Mouse (Mus musculus) stomach, embryonic 15.5 days (tissue): ENCODE measurements around the gene Arsb. TPM values are rescaled to one million over a fixed set of nuclear protein-coding genes. Genes with fewer than 3 reads are reported as not detected.

Source experiments
- ATAC-seq: fragments of 200-750 bp; cut with Nextera tagmentation; 2 replicates; pipeline ENCODE4 v1.8.0; 2017; ENCODE audit warnings: low read depth, moderate number of reproducible peaks, moderate TSS enrichment; ENCODE audit not compliant: insufficient read depth, low FRiP score
- H3K27ac ChIP-seq: fragments of 300-500 bp; sonication (generic); 2 replicates; pipeline ENCODE4 v1.5.1; 2015; ENCODE audit warnings: mild to moderate bottlenecking, inconsistent platforms
- H3K27me3 ChIP-seq: fragments of 300-500 bp; sonication (generic); replicated peaks from 2 replicates; pipeline ENCODE4 v1.6.1; 2015; ENCODE audit warnings: inconsistent platforms
- H3K36me3 ChIP-seq: fragments of 300-500 bp; sonication (generic); 2 replicates; pipeline ENCODE4 v1.6.1; 2015; ENCODE audit warnings: inconsistent platforms
- H3K4me1 ChIP-seq: fragments of 300-500 bp; sonication (generic); 2 replicates; pipeline ENCODE4 v1.6.1; 2015; ENCODE audit warnings: inconsistent platforms
- H3K4me2 ChIP-seq: fragments of 300-500 bp; sonication (generic); 2 replicates; pipeline ENCODE4 v1.6.1; 2015; ENCODE audit warnings: mild to moderate bottlenecking, inconsistent platforms
- H3K4me3 ChIP-seq: fragments of 300-500 bp; sonication (generic); replicated peaks from 2 replicates; pipeline ENCODE4 v1.5.1; 2015; ENCODE audit warnings: inconsistent platforms
- H3K9ac ChIP-seq: fragments of 300-500 bp; sonication (generic); 2 replicates; pipeline ENCODE4 v1.6.1; 2015; ENCODE audit warnings: inconsistent platforms
- H3K9me3 ChIP-seq: fragments of 300-500 bp; sonication (generic); 2 replicates; pipeline ENCODE4 v1.6.1; 2016; ENCODE audit warnings: inconsistent platforms
- whole genome bisulfite sequencing: fragments of 180-500 bp; shearing (Covaris S2); methylation state at CpG from one replicate; pipeline ENCODE4 v1.1.7; 2015; 5-methylcytosine and 5-hydroxymethylcytosine counted together
- polyA plus RNA-seq: library from polyadenylated mRNA; unstranded; fragments of >200 nt; fragmentation: Nextera tagmentation; extraction: Ambion mirVana; gene quantifications from 2 replicates; pipeline ENCODE4 v1.2.1, GENCODE M21; 2015

Arsb gene
- polyA plus RNA-seq, 1 experiment from 2014 or later, result 10.5 TPM

- peaks cover 23% of the 10 kb centered on the region for H3K4me1 ChIP-seq
- no peak overlapping the region for H3K4me2 ChIP-seq
- 70% methylated on average over 4 of the region's 4 CpGs for WGBS
- H3K36me3 ChIP-seq, result no peaks in the 10 kb centered on the region
- no peak for ATAC-seq
- peak overlapping the region; percentile 77 for H3K27ac ChIP-seq
- no peak overlapping the region for H3K4me3 ChIP-seq
- H3K9me3 ChIP-seq, result no peaks in the 10 kb centered on the region
- no peaks in the 10 kb centered on the region for H3K27me3 ChIP-seq
- H3K9ac ChIP-seq, result no peak overlapping the region
Measured at GRCm38 (mm10) chr13:93920786-93921300, 149.4 kb downstream of the Arsb start.

- no peaks in the 10 kb centered on the region for H3K27me3 ChIP-seq
- 60% methylated on average over 5 of the region's 5 CpGs for WGBS
- 0 out of 2 replicates have a peak overlapping the region, but pooled peaks have one; percentile 13 for H3K4me2 ChIP-seq
- no peaks in the 10 kb centered on the region for H3K36me3 ChIP-seq
- H3K27ac ChIP-seq, result no peak overlapping the region
- H3K9ac ChIP-seq, result no peak overlapping the region
- no peak overlapping the region for H3K4me3 ChIP-seq
- ATAC-seq, result no peak
- H3K4me1 ChIP-seq, result peaks cover 23% of the 10 kb centered on the region
- no peaks in the 10 kb centered on the region for H3K9me3 ChIP-seq
Measured at GRCm38 (mm10) chr13:93921831-93922565, 150.6 kb downstream of the Arsb start.

DNA sequence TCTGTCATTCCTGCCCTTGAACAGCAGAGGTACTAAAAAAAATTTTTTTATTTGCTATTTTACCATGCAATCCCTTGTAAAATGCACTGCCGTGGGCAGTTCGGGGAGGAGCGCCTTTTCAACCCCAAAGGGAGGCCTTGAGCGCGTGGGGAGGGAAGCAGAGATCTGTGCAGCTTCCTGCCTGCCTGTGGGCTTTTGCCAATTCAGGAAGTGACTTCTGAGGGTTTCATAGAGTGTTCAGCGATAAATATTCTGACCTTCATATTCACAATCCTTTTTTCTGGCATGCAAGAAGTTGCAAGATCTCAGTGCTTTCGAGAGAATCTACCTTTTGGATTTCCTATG, 151.1 kb downstream of the Arsb start:
- H3K4me3 ChIP-seq, result no peak overlapping the region
- no peak overlapping the region for H3K9ac ChIP-seq
- H3K4me2 ChIP-seq, result 0 out of 2 replicates have a peak overlapping the region, but pooled peaks have one; percentile 13
- H3K9me3 ChIP-seq, result no peaks in the 10 kb centered on the region
- peaks cover 23% of the 10 kb centered on the region for H3K4me1 ChIP-seq
- H3K27me3 ChIP-seq, result no peaks in the 10 kb centered on the region
- H3K36me3 ChIP-seq, result no peaks in the 10 kb centered on the region
- no peak overlapping the region for H3K27ac ChIP-seq
- no peak for ATAC-seq
- 41% methylated on average over 7 of the region's 7 CpGs for WGBS

GRCm38 (mm10) chr13:93924735-93925432, 153.5 kb downstream of the Arsb start:
- H3K4me2 ChIP-seq, result no peak overlapping the region
- no peaks in the 10 kb centered on the region for H3K36me3 ChIP-seq
- H3K27ac ChIP-seq, result no peak overlapping the region
- WGBS, result 69% methylated on average over 9 of the region's 9 CpGs
- H3K9ac ChIP-seq, result no peak overlapping the region
- H3K4me3 ChIP-seq, result no peak overlapping the region
- peaks cover 23% of the 10 kb centered on the region for H3K4me1 ChIP-seq
- no peaks in the 10 kb centered on the region for H3K9me3 ChIP-seq
- ATAC-seq, result no peak
- H3K27me3 ChIP-seq, result no peaks in the 10 kb centered on the region

DNA sequence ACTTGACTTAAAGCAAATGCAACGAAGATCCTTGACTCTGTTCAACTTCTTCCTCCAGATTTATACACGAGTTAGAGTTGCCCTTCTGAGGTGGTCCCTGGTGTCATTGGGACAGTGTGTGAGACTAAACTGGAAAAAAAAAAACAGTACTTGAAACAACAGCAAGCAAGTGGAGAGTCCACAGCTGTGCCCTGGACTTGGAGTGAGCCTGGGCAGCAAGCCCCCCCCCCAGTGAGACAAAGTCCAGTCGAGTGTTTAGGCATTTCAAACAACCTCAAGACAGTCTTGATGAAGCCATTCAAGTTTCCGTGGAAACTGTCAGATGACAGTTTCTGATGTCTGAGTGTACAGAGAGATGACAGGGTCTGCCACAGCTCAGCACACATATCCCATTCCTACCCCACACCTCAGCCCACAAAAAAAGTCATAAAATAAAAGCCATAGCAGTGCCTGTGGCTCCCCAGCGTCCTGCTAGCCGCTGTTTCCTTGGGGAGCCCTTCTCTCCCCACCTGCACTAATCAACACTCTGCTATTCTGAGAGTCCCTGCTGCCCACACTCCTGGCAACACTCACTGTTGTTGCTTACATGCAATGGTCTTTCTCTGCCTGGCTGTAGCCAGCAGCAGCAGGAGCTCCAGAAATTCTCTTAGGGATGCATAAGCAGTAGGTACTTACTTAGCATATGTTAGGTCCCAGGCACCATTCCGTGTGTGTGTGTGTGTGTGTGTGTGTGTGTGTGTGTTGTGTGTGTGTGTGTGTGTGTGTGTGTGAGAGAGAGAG, 159.3 kb downstream of the Arsb start:
- Histone ChIP-seq H3K27me3 (no peaks in the 10 kb centered on the region), H3K27ac (no peak overlapping the region), H3K9me3 (no peaks in the 10 kb centered on the region), H3K36me3 (no peaks in the 10 kb centered on the region), H3K4me1 (no peaks in the 10 kb centered on the region), H3K9ac (no peak overlapping the region), H3K4me3 (no peak overlapping the region), H3K4me2 (no peak overlapping the region)
- 54% methylated on average over 7 of the region's 7 CpGs for WGBS
- no peak for ATAC-seq

DNA sequence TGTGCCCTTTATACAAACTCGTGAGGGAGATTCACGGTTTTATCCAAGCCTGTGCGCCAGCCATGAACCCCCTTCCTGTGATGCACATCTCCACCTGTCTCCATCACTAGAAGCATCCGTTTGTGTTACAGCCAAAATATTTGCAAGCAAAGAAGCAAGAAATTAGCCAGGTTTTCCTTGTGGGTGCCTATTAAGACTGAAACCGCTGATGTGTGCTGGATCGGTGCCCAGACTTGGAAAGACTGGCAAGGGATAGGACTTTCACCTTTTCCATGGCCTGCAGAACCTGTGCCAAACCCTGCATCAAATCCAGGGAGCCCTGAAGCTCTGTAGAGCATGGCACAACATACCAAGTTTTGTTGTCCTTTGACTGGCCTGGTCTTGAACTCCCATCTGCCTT, 165.0 kb downstream of the Arsb start:
- WGBS, result 61% methylated on average over 6 of the region's 6 CpGs
- no peak overlapping the region for H3K27ac ChIP-seq
- H3K4me1 ChIP-seq, result peaks cover 10% of the 10 kb centered on the region
- no peak overlapping the region for H3K9ac ChIP-seq
- H3K4me3 ChIP-seq, result no peak overlapping the region
- no peak for ATAC-seq
- H3K9me3 ChIP-seq, result no peaks in the 10 kb centered on the region
- H3K4me2 ChIP-seq, result no peak overlapping the region
- H3K36me3 ChIP-seq, result no peaks in the 10 kb centered on the region
- no peaks in the 10 kb centered on the region for H3K27me3 ChIP-seq

GRCm38 (mm10) chr13:93938118-93938517, 166.7 kb downstream of the Arsb start:
- Histone ChIP-seq H3K36me3 (no peaks in the 10 kb centered on the region), H3K9ac (no peak overlapping the region), H3K9me3 (no peaks in the 10 kb centered on the region), H3K27ac (no peak overlapping the region), H3K4me1 (peaks cover 10% of the 10 kb centered on the region), H3K4me2 (no peak overlapping the region), H3K27me3 (no peaks in the 10 kb centered on the region), H3K4me3 (no peak overlapping the region)
- no peak for ATAC-seq
- WGBS, result 49% methylated on average over 2 of the region's 2 CpGs

GRCm38 (mm10) chr13:93939363-93940127, 168.1 kb downstream of the Arsb start:
- no peak overlapping the region for H3K4me3 ChIP-seq
- no peaks in the 10 kb centered on the region for H3K36me3 ChIP-seq
- H3K27ac ChIP-seq, result peak overlapping the region; percentile 80
- H3K27me3 ChIP-seq, result no peaks in the 10 kb centered on the region
- H3K9ac ChIP-seq, result no peak overlapping the region
- H3K4me2 ChIP-seq, result no peak overlapping the region
- 37% methylated on average over 6 of the region's 6 CpGs for WGBS
- peak; percentile 33 for ATAC-seq
- H3K9me3 ChIP-seq, result no peaks in the 10 kb centered on the region
- peaks cover 10% of the 10 kb centered on the region for H3K4me1 ChIP-seq

DNA sequence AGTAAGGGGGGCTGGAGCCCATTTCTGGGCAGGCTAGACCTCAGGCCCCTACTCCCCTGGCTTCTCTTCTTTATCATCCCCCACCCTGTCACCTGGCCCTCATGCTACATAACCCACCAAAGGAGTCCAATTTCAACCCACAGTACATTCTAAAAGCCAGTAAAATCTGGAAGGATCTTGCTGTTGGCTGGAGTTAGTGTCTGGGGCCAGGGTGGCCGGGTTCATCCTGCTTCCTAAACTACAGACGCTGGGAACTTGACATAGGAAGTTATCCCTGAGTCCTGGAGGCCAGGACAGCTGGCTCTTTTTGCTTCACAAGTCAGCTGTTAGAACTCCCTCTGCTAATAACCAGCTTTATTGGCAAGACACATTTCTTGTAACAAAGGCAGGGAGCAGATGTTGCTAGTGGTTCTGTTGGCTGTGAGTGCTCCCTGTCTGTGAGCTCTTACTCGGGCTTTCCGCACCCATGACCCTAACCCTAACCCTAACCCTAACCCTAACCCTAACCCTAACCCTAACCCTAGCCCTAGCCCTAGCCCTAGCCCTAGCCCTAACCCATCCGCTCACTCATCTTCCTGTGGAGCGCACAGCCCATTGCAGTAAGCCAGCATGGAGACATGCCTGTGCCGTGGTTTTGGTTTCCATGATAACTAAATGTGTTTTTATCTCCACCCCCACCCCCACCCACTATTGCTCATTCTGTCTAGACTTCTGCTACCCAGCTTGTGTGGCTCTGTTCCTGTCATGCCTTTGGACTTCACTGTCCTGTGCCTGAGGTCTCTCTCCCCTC, 169.5 kb downstream of the Arsb start:
- Histone ChIP-seq H3K27me3 (no peaks in the 10 kb centered on the region), H3K4me1 (peaks cover 10% of the 10 kb centered on the region), H3K9me3 (no peaks in the 10 kb centered on the region), H3K9ac (no peak overlapping the region), H3K36me3 (no peaks in the 10 kb centered on the region), H3K4me2 (no peak overlapping the region), H3K27ac (peak overlapping the region; percentile 80), H3K4me3 (no peak overlapping the region)
- ATAC-seq, result peak; percentile 41; the same call in 1 of the 2 replicates
- 60% methylated on average over 7 of the region's 7 CpGs for WGBS

DNA sequence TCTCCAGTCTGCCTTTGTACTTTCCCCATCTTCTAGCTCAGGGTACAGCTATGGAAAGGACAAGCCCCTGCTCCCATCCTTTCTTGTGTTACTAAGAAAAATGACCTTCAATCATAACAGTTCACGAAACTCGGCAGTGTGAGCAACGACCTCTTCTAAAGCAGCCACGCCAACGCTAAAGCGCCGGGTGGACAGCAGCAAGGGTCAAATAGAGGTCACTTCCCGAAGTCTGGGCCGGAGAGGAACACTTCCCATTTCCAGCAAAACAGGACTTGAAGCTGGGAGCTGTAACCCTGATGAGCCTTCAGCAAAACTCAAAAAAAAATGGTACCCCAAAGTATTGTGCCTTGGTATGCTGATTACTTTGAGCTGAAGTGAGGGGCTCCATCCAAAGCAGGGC, 179.6 kb downstream of the Arsb start:
- H3K4me3 ChIP-seq, result no peak overlapping the region
- no peak overlapping the region for H3K9ac ChIP-seq
- H3K9me3 ChIP-seq, result no peaks in the 10 kb centered on the region
- peaks cover 7% of the 10 kb centered on the region; the same call in 1 of the 2 replicates for H3K4me1 ChIP-seq
- no peak overlapping the region for H3K4me2 ChIP-seq
- 7% methylated on average over 9 of the region's 9 CpGs for WGBS
- H3K27ac ChIP-seq, result no peak overlapping the region
- ATAC-seq, result no peak
- H3K36me3 ChIP-seq, result no peaks in the 10 kb centered on the region
- no peaks in the 10 kb centered on the region for H3K27me3 ChIP-seq

DNA sequence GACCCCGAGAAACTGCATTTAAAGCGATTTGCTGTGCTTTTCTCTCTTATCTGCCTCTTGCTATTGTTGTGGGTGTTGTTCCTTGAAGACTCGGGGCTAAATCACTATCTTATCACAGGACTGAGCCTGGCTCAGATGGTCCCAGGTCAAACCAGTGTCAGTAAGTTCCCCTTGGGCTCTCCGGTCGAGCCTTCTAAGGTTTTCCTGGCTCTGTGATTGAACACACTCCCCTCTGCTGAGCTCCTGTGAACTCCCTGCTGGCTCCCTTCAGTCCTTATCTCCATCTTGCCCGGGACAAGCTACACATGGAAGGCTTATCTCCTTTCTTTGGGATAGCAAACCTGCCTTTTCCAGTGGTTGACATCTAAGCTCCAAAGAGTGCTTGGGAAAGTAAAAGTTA, 180.1 kb downstream of the Arsb start:
- Histone ChIP-seq H3K27me3 (no peaks in the 10 kb centered on the region), H3K4me2 (no peak overlapping the region), H3K9ac (no peak overlapping the region), H3K9me3 (no peaks in the 10 kb centered on the region), H3K36me3 (no peaks in the 10 kb centered on the region), H3K27ac (no peak overlapping the region), H3K4me3 (no peak overlapping the region), H3K4me1 (peaks cover 7% of the 10 kb centered on the region; the same call in 1 of the 2 replicates)
- no peak for ATAC-seq
- 34% methylated on average over 6 of the region's 6 CpGs for whole genome bisulfite sequencing
